Mouse (Mus musculus) cerebellum, adult 2 months (tissue): Measurements from ENCODE around the gene Pnpla7. TPM values are rescaled to one million over a fixed set of nuclear protein-coding genes. Genes with fewer than 3 reads are reported as not detected.

Source experiments
- DNase-seq, 2 experiments: peaks; one replicate each; pipeline ENCODE4 v3.0.0; 2021
- H3K27ac ChIP-seq: fragments of 200-500 bp; 2 replicates; pipeline ENCODE4 v1.5.1; 2012; ENCODE audit warnings: low read length, control low read depth, inconsistent platforms; ENCODE audit not compliant: insufficient read depth
- H3K27me3 ChIP-seq: fragments of 200-500 bp; 2 replicates; pipeline ENCODE4 v1.6.1; 2012; ENCODE audit warnings: inconsistent platforms, mild to moderate bottlenecking, low read length, moderate library complexity; ENCODE audit not compliant: control insufficient read depth, insufficient read depth
- H3K4me1 ChIP-seq: fragments of 200-500 bp; 2 replicates; pipeline ENCODE4 v1.6.1; 2011; ENCODE audit warnings: low read length; ENCODE audit not compliant: control insufficient read depth, insufficient read depth
- H3K4me3 ChIP-seq: fragments of 200-500 bp; replicated peaks from 2 replicates; pipeline ENCODE3; 2011; ENCODE audit warnings: mild to moderate bottlenecking, low read depth, low read length, control low read depth; ENCODE audit not compliant: insufficient read depth
- CTCF ChIP-seq: fragments of 200-500 bp; IDR thresholded peaks from 2 replicates; pipeline ENCODE4 v1.5.1; 2011; ENCODE audit warnings: low read depth, mild to moderate bottlenecking, control low read depth, low read length, moderate library complexity, borderline replicate concordance; ENCODE audit not compliant: insufficient read depth
- POLR2A ChIP-seq: fragments of 200-500 bp; IDR thresholded peaks from 2 replicates; pipeline ENCODE4 v1.6.1; 2011; ENCODE audit warnings: low read length, control low read depth, borderline replicate concordance; ENCODE audit not compliant: insufficient read depth
- WGBS: fragments of 180-500 bp; shearing (Covaris S2); methylation state at CpG from one replicate; pipeline ENCODE4 v1.1.7; 2018; 5-methylcytosine and 5-hydroxymethylcytosine counted together
- polyA plus RNA-seq: library from polyadenylated mRNA; depleted of rRNA; stranded (reverse); fragments of >200 nt; gene quantifications from 2 replicates; pipeline ENCODE4 v1.2.3, GENCODE M21; 2012; rRNA removed

The Pnpla7 gene
- polyA plus RNA-seq, 1 experiment: 16.0 TPM

DNA sequence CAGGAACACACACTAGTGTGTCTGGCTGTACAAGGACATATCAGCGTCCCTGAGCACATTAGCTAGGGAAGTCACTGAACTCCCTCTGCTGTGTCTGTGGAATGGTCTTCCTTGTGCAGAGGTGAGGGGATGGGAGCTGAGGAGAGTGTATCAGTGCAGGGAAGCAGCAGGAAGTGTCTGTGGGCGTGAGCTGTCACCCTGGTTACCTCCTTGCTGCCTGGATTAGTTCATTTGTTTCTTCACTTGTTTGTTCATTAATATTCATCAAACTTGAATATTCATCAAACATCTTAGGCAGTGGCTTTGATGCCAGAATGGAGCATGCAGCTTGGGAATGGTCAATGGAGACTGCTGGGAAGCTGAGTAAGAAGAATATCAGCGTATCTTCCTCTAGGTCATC lies 123.9 kb downstream of the Pnpla7 start:
- TF ChIP-seq POLR2A: no peak
- TF ChIP-seq CTCF: no peak
- Histone ChIP-seq H3K27me3 (no peaks in the 10 kb centered on the region; the same call in 1 of the 2 replicates), H3K4me3 (no peak overlapping the region), H3K4me1 (no peaks in the 10 kb centered on the region), H3K27ac (no peak overlapping the region)
- no peak for DNase-seq
- WGBS: 63% methylated on average over 3 of the region's 3 CpGs

Other genes starting within 250 kb of the Pnpla7 start
- 32.9 and 35.5 TPM in 2 replicates for gene Cacna1b, start 212.9 kb upstream of the Pnpla7 start, polyA plus RNA-seq
- gene Ehmt1, start 56.4 kb upstream of the Pnpla7 start, polyA plus RNA-seq: 63.9 and 68.9 TPM in 2 replicates
- gene Arrdc1, start 40.8 kb upstream of the Pnpla7 start, polyA plus RNA-seq: 46.7 and 47.2 TPM in 2 replicates
- 18.2 and 19.5 TPM in 2 replicates for gene Zmynd19, start 26.2 kb upstream of the Pnpla7 start, polyA plus RNA-seq
- 34.3 and 39.7 TPM in 2 replicates for gene Dph7, start 13.6 kb upstream of the Pnpla7 start, polyA plus RNA-seq
- gene Mrpl41, start 935 bp upstream of the Pnpla7 start, polyA plus RNA-seq: 137 and 140 TPM in 2 replicates
- gene Nsmf, start 78.3 kb downstream of the Pnpla7 start, polyA plus RNA-seq: 203 and 244 TPM in 2 replicates
- gene Entpd8, start 104.3 kb downstream of the Pnpla7 start, polyA plus RNA-seq: not detected in 2 replicates
- not detected in 2 replicates for gene Noxa1, start 119.1 kb downstream of the Pnpla7 start, polyA plus RNA-seq
- 7.7 and 9.4 TPM in 2 replicates for gene Nrarp, start 204.7 kb downstream of the Pnpla7 start, polyA plus RNA-seq
- 3.6 and 4.2 TPM in 2 replicates for gene Tor4a, start 220.9 kb downstream of the Pnpla7 start, polyA plus RNA-seq
- gene Nelfb, start 235.5 kb downstream of the Pnpla7 start, polyA plus RNA-seq: 69.4 and 84.5 TPM in 2 replicates
- gene Stpg3, start 238.6 kb downstream of the Pnpla7 start, polyA plus RNA-seq: not detected in 2 replicates
- 0.10 and 0.11 TPM in 2 replicates for gene Fam166a, start 242.7 kb downstream of the Pnpla7 start, polyA plus RNA-seq
- gene Tubb4b, start 248.7 kb downstream of the Pnpla7 start, polyA plus RNA-seq: 647 and 663 TPM in 2 replicates